Mouse (Mus musculus) thymus, adult 2 months (tissue): ENCODE measurements at regions not wholly inside any gene's neighbourhood (a gene's known extent, or its start where the extent isn't known, plus 50 kb on each side); places are given as distances from the start of the nearest gene placed in this dataset.

ENCODE experiments used
- CTCF ChIP-seq: fragments of 200-500 bp; IDR thresholded peaks from 2 replicates; pipeline ENCODE4 v1.5.1; 2012; ENCODE audit warnings: mild to moderate bottlenecking, control low read depth, low read length, moderate library complexity, borderline replicate concordance; ENCODE audit not compliant: control insufficient read depth, poor library complexity, insufficient read depth; ENCODE audit errors: extremely low read depth
- POLR2A ChIP-seq: fragments of 200-500 bp; IDR thresholded peaks from 2 replicates; pipeline ENCODE4 v1.6.1; 2012; ENCODE audit warnings: mild to moderate bottlenecking, low read length, control low read depth, moderate library complexity; ENCODE audit not compliant: control insufficient read depth, poor library complexity, insufficient read depth; ENCODE audit errors: extremely low read depth

DNA sequence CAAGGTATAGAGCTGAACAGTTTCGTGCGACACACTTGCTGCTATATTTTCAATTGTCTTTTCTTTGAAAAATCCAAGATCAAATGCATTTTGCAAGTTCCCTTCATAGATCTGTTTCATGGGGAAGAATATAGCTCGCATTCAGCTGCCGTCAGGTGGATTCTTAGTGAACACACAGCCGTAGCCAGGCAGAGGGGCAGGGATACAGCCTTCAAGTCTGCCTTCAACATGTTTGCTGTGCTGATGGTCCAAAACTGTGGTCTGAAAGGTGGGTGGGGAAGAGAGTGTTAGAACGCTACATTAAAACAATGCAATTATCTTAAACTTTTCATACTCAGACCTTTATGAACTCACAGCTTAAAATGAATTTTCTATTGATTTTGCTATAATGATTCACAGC lies 88.2 kb upstream of the Olfr275 start:
- TF ChIP-seq POLR2A (no peak), CTCF (no peak)
